Mouse (Mus musculus) heart, embryonic 15.5 days (tissue): ENCODE measurements around the gene Snx14. TPM values are rescaled to one million over a fixed set of nuclear protein-coding genes. Genes with fewer than 3 reads are reported as not detected.

Source experiments
- ATAC-seq: fragments of 200-750 bp; cut with Nextera tagmentation; replicated peaks from 2 replicates; pipeline ENCODE4 v1.8.0; 2017; ENCODE audit warnings: low read depth, moderate TSS enrichment; ENCODE audit not compliant: insufficient number of reproducible peaks, insufficient read depth, low FRiP score
- H3K27ac ChIP-seq: fragments of 300-500 bp; sonication (generic); 2 replicates; pipeline ENCODE4 v1.5.1; 2015; ENCODE audit warnings: mild to moderate bottlenecking, inconsistent platforms
- H3K27me3 ChIP-seq: fragments of 300-500 bp; sonication (generic); 2 replicates; pipeline ENCODE4 v1.6.1; 2015; ENCODE audit warnings: inconsistent platforms
- H3K36me3 ChIP-seq: fragments of 300-500 bp; sonication (generic); 2 replicates; pipeline ENCODE4 v1.6.1; 2015; ENCODE audit warnings: mild to moderate bottlenecking, inconsistent platforms
- H3K4me1 ChIP-seq: fragments of 300-500 bp; sonication (generic); replicated peaks from 2 replicates; pipeline ENCODE4 v1.6.1; 2015; ENCODE audit warnings: inconsistent platforms
- H3K4me2 ChIP-seq: fragments of 300-500 bp; sonication (generic); 2 replicates; pipeline ENCODE4 v1.6.1; 2015; ENCODE audit warnings: inconsistent platforms, mild to moderate bottlenecking, moderate library complexity
- H3K4me3 ChIP-seq: fragments of 300-500 bp; sonication (generic); 2 replicates; pipeline ENCODE4 v1.5.1; 2015; ENCODE audit warnings: mild to moderate bottlenecking, inconsistent platforms
- H3K9ac ChIP-seq: fragments of 300-500 bp; sonication (generic); 2 replicates; pipeline ENCODE4 v1.6.1; 2015; ENCODE audit warnings: mild to moderate bottlenecking, inconsistent platforms
- H3K9me3 ChIP-seq: fragments of 300-500 bp; sonication (generic); replicated peaks from 2 replicates; pipeline ENCODE4 v1.6.1; 2016; ENCODE audit warnings: inconsistent platforms
- WGBS: fragments of 180-500 bp; shearing (Covaris S2); methylation state at CpG from one replicate; pipeline ENCODE4 v1.1.7; 2015; ENCODE audit warnings: mixed read lengths; 5-methylcytosine and 5-hydroxymethylcytosine counted together
- polyA plus RNA-seq: library from polyadenylated mRNA; unstranded; fragments of >200 nt; fragmentation: Nextera tagmentation; extraction: Ambion mirVana; gene quantifications from 2 replicates; pipeline ENCODE4 v1.2.1, GENCODE M21; 2015

The Snx14 gene
- polyA plus RNA-seq, 1 experiment from 2014 or later = 28.0 TPM

GRCm38 (mm10) chr9:88438237-88438554 lies 562 bp downstream of the Snx14 start:
- peak overlapping the region; percentile 79 for H3K9ac ChIP-seq
- H3K4me1 ChIP-seq = peaks cover 16% of the 10 kb centered on the region
- no peaks in the 10 kb centered on the region for H3K9me3 ChIP-seq
- H3K36me3 ChIP-seq = no peaks in the 10 kb centered on the region; the same call in 1 of the 2 replicates
- H3K4me3 ChIP-seq = peak overlapping the region; percentile 65
- no peak for ATAC-seq
- under 1% methylated on average over 15 of the region's 15 CpGs for WGBS
- no peaks in the 10 kb centered on the region for H3K27me3 ChIP-seq
- H3K4me2 ChIP-seq = peak overlapping the region; percentile 80
- H3K27ac ChIP-seq = peak overlapping the region; percentile 89

- no peak for ATAC-seq
- no peaks in the 10 kb centered on the region; the same call in 1 of the 2 replicates for H3K36me3 ChIP-seq
- no peaks in the 10 kb centered on the region for H3K9me3 ChIP-seq
- peak overlapping the region; percentile 65 for H3K4me3 ChIP-seq
- H3K27me3 ChIP-seq = no peaks in the 10 kb centered on the region
- peak overlapping the region; percentile 80 for H3K4me2 ChIP-seq
- peaks cover 16% of the 10 kb centered on the region for H3K4me1 ChIP-seq
- peak overlapping the region; percentile 89; the same call in 1 of the 2 replicates for H3K27ac ChIP-seq
- H3K9ac ChIP-seq = peak overlapping the region; percentile 79
- WGBS = 46% methylated on average over 10 of the region's 10 CpGs
Measured at GRCm38 (mm10) chr9:88437342-88438236, 1.2 kb downstream of the Snx14 start.

DNA sequence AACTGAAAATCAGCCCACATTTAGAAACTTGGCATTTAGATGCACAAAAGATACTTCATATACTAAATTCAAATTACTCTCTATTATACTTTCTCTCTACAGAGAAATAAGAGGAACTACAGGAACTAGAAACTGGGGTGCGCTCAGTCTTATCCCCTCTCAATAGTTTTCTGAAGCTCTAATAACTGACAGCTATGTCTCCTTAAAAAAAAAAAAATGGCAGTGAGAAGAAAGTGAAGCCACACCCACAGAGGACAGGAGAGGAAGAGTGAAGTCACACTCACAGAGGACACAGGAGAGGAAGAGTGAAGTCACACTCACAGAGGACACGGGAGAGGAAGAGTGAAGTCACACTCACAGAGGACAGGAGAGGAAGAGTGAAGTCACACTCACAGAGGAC lies 14.4 kb downstream of the Snx14 start:
- no peak overlapping the region for H3K4me2 ChIP-seq
- H3K4me3 ChIP-seq = no peak overlapping the region
- H3K9ac ChIP-seq = no peak overlapping the region
- H3K36me3 ChIP-seq = peaks cover 30% of the 10 kb centered on the region
- no peaks in the 10 kb centered on the region; the same call in 1 of the 2 replicates for H3K9me3 ChIP-seq
- peaks cover 2% of the 10 kb centered on the region; the same call in 1 of the 2 replicates for H3K4me1 ChIP-seq
- no peak for ATAC-seq
- no peaks in the 10 kb centered on the region for H3K27me3 ChIP-seq
- WGBS = 74% methylated on average over 2 of the region's 2 CpGs
- no peak overlapping the region for H3K27ac ChIP-seq

GRCm38 (mm10) chr9:88422428-88422827 lies 16.3 kb downstream of the Snx14 start:
- Histone ChIP-seq H3K4me2 (no peak overlapping the region), H3K9ac (no peak overlapping the region), H3K27me3 (no peaks in the 10 kb centered on the region), H3K27ac (no peak overlapping the region), H3K9me3 (no peaks in the 10 kb centered on the region; the same call in 1 of the 2 replicates), H3K4me3 (no peak overlapping the region), H3K36me3 (peaks cover 25% of the 10 kb centered on the region), H3K4me1 (peaks cover 2% of the 10 kb centered on the region; the same call in 1 of the 2 replicates)
- WGBS = 97% methylated on average over 4 of the region's 4 CpGs
- no peak for ATAC-seq

- Histone ChIP-seq H3K27me3 (no peaks in the 10 kb centered on the region), H3K4me1 (no peaks in the 10 kb centered on the region), H3K9me3 (no peaks in the 10 kb centered on the region), H3K27ac (no peak overlapping the region), H3K4me3 (no peak overlapping the region), H3K9ac (no peak overlapping the region), H3K4me2 (no peak overlapping the region), H3K36me3 (peaks cover 17% of the 10 kb centered on the region)
- no peak for ATAC-seq
- 80% methylated on average over 1 of the region's 1 CpGs for WGBS
Measured at GRCm38 (mm10) chr9:88416752-88417151, 22.0 kb downstream of the Snx14 start.

DNA sequence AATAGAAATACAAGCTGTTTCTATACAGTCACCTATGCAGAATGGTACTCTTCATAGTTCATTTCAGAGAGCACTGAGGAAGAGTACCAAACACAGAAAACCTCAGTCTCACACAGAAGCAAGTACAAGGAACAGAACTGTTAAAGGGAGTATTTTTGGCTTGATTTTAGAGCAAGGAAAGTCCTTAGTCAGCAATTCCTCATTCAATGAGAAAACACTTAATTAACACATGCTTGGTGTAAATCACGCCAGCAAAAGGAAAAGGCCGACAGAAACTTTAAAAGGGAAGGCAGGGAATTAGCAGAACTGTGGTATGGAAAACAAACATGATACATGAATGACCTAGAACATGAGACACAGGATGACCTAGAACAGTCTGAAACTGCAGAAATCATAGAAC lies 28.8 kb downstream of the Snx14 start:
- H3K9me3 ChIP-seq = no peaks in the 10 kb centered on the region
- no peak overlapping the region for H3K27ac ChIP-seq
- H3K4me2 ChIP-seq = no peak overlapping the region
- peaks cover 19% of the 10 kb centered on the region for H3K36me3 ChIP-seq
- H3K4me3 ChIP-seq = no peak overlapping the region
- no peaks in the 10 kb centered on the region for H3K27me3 ChIP-seq
- H3K4me1 ChIP-seq = no peaks in the 10 kb centered on the region
- no peak for ATAC-seq
- 84% methylated on average over 2 of the region's 2 CpGs for WGBS
- H3K9ac ChIP-seq = no peak overlapping the region

- WGBS = 66% methylated on average over 6 of the region's 6 CpGs
- H3K4me2 ChIP-seq = no peak overlapping the region
Measured at GRCm38 (mm10) chr9:88404515-88404914, 34.2 kb downstream of the Snx14 start.

DNA sequence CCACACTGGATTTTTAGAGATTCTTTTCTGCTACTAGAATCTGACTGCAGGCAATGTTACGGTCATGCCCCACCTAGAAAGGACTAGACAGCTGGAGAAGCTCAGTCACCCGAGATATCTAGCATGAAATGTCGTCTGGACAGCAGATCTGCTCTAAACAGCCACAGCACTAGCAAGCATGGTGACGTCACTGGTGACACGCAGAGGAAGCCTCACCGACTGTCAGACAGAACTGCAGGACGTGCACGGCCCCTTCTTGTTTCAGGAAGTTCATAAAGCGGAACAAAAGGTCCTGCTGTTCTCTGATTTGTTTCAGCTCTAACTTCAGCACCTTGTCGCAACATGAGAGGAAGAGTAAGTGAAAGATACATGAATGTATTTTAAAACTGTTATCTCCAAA lies 34.7 kb downstream of the Snx14 start:
- Histone ChIP-seq H3K4me1 (no peaks in the 10 kb centered on the region), H3K27ac (peak overlapping the region; percentile 54), H3K4me2 (no peak overlapping the region), H3K36me3 (peaks cover 38% of the 10 kb centered on the region), H3K4me3 (0 out of 2 replicates have a peak overlapping the region, but pooled peaks have one; percentile 0), H3K9me3 (no peaks in the 10 kb centered on the region), H3K27me3 (no peaks in the 10 kb centered on the region), H3K9ac (no peak overlapping the region)
- WGBS = 54% methylated on average over 10 of the region's 10 CpGs
- ATAC-seq = no peak

More at GRCm38 (mm10) chr9:88404515-88404914, 34.2 kb downstream of the Snx14 start:
- Histone ChIP-seq H3K9me3 (no peaks in the 10 kb centered on the region), H3K4me3 (0 out of 2 replicates have a peak overlapping the region, but pooled peaks have one; percentile 0), H3K36me3 (peaks cover 38% of the 10 kb centered on the region), H3K4me1 (no peaks in the 10 kb centered on the region), H3K27ac (peak overlapping the region; percentile 54), H3K27me3 (no peaks in the 10 kb centered on the region), H3K9ac (no peak overlapping the region)
- no peak for ATAC-seq

GRCm38 (mm10) chr9:88398461-88398860 lies 40.3 kb downstream of the Snx14 start:
- Histone ChIP-seq H3K4me3 (no peak overlapping the region), H3K36me3 (peaks cover 58% of the 10 kb centered on the region), H3K4me1 (no peaks in the 10 kb centered on the region), H3K9ac (no peak overlapping the region), H3K4me2 (no peak overlapping the region), H3K9me3 (no peaks in the 10 kb centered on the region), H3K27me3 (no peaks in the 10 kb centered on the region), H3K27ac (no peak overlapping the region)
- no peak for ATAC-seq
- 64% methylated on average over 1 of the region's 1 CpGs for WGBS

DNA sequence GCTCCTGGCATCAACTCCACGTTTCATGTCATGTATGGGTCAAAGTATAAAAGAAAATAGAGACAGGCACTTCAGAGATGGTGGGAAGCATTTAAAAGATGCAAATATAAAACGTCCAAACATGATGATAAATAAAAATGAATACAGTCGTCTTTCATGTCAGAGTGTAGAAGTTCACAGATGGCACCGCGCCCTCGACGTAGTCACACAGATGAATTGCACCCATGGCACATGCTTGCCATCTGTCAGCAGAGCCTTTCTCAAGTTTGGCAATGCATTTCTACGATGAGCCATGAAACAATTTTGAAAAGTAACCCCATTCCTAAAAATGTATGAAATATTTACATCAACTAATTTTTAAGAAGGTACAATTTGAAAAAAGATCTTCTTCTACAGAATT lies 43.9 kb downstream of the Snx14 start:
- Histone ChIP-seq H3K9ac (no peak overlapping the region), H3K4me2 (no peak overlapping the region), H3K27ac (no peak overlapping the region), H3K4me3 (no peak overlapping the region), H3K36me3 (peaks cover 47% of the 10 kb centered on the region), H3K4me1 (no peaks in the 10 kb centered on the region), H3K27me3 (no peaks in the 10 kb centered on the region), H3K9me3 (no peaks in the 10 kb centered on the region)
- 87% methylated on average over 8 of the region's 8 CpGs for WGBS
- ATAC-seq = no peak

DNA sequence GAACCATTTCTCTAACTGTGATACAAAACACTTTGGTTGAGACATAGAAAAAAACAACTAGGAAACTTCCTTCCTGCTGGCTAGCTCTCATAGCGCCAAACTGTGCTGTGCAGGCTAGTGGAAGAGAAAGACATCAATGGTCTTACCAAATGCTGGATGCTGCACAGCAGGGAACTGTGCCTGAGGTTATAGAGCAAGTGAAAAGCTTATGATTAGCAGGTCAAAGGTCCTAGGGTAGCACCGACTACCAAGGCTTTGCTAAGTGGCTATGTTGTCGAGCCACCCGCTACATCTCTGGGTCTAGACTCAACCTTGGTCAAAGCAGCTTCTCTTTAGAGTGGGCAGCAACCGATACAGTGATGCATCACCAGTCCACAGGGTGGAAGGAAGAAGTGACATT lies 49.9 kb downstream of the Snx14 start:
- no peak for ATAC-seq
- H3K4me1 ChIP-seq = no peaks in the 10 kb centered on the region
- no peaks in the 10 kb centered on the region for H3K9me3 ChIP-seq
- WGBS = 86% methylated on average over 5 of the region's 5 CpGs
- no peak overlapping the region for H3K4me3 ChIP-seq
- H3K9ac ChIP-seq = no peak overlapping the region
- H3K4me2 ChIP-seq = no peak overlapping the region
- H3K27ac ChIP-seq = no peak overlapping the region
- peaks cover 37% of the 10 kb centered on the region for H3K36me3 ChIP-seq
- H3K27me3 ChIP-seq = no peaks in the 10 kb centered on the region

DNA sequence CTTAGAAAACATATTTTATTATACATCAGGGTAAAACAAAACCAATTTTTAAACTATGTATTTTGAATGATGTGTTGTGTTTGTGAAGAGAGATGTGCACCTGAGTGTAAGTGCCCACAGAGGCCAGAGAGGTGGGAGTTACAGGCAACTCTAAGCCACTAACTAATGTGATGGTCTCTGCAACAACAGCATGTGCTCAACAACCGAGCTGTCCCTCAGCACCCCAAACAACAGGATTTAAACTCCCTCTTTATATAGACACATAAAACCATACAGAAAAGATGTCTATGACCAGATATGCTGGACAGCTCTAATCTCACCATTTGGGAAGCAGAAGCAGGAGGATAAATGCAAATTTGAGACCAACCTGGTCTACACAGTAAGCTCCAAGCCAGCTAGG lies 58.2 kb downstream of the Snx14 start:
- ATAC-seq = no peak

More for the DNA sequence above, 58.2 kb downstream of the Snx14 start:
- Histone ChIP-seq H3K9ac (no peak overlapping the region), H3K27me3 (no peaks in the 10 kb centered on the region), H3K9me3 (no peaks in the 10 kb centered on the region), H3K27ac (no peak overlapping the region), H3K4me2 (no peak overlapping the region), H3K4me3 (no peak overlapping the region), H3K4me1 (no peaks in the 10 kb centered on the region), H3K36me3 (peaks cover 30% of the 10 kb centered on the region)
- 70% methylated on average over 1 of the region's 1 CpGs for WGBS
